Comparison of ENCODE assay signal across 10 mouse cellular contexts in genomic region chrX:140722400-140722799, GRCm38 (mm10). TPM values are rescaled to one million over a fixed set of nuclear protein-coding genes. Genes with fewer than 3 reads are reported as not detected.
DNase-seq lines count a peak whose midpoint lies in the region; ATAC-seq and TF ChIP-seq lines count a peak whose summit lies in the region.
"Had no signal": no experiment of that assay in that cellular context is flagged by ENCODE, and none has a peak within 500 bp of the region (broad histone marks: within the 10 kb centered on the region; RNA-seq: fewer than 3 reads in every experiment).

No protein-coding gene starts in this region.

- H3K9ac ChIP-seq in limb, embryonic 11.5 days (ENCODE audit: low read length) = no peak overlapping the region
- no peak overlapping the region for H3K9ac ChIP-seq in stomach, postnatal 0 days (ENCODE audit: low read length)
- H3K9ac ChIP-seq: heart, embryonic 13.5 days; stomach, embryonic 15.5 days had no signal

- no peak overlapping the region for H3K4me3 ChIP-seq in limb, embryonic 11.5 days (ENCODE audit: low read depth, low read length)
- no peak overlapping the region for H3K4me3 ChIP-seq in limb, embryonic 10.5 days
- no peak overlapping the region for H3K4me3 ChIP-seq in stomach, postnatal 0 days (ENCODE audit: low read depth, low read length)
- H3K4me3 ChIP-seq: heart, embryonic 13.5 days; stomach, embryonic 15.5 days had no signal

- no peak overlapping the region for H3K4me2 ChIP-seq in limb, embryonic 11.5 days (ENCODE audit: low read depth, severe bottlenecking)
- H3K4me2 ChIP-seq in stomach, postnatal 0 days (replicated peaks; ENCODE audit: low read depth) = no peak overlapping the region
- H3K4me2 ChIP-seq: heart, embryonic 13.5 days; stomach, embryonic 15.5 days had no signal

- no peaks in the 10 kb centered on the region for H3K36me3 ChIP-seq in limb, embryonic 11.5 days (ENCODE audit: control insufficient read depth, insufficient read depth, low read length)
- H3K36me3 ChIP-seq in limb, embryonic 10.5 days = no peaks in the 10 kb centered on the region
- no peaks in the 10 kb centered on the region for H3K36me3 ChIP-seq in stomach, postnatal 0 days (ENCODE audit: control insufficient read depth, insufficient read depth, low read length)
- H3K36me3 ChIP-seq: heart, embryonic 13.5 days; stomach, embryonic 15.5 days had no signal

- 43% methylated on average over 4 of the region's 4 CpGs for WGBS in limb, embryonic 11.5 days
- 46% methylated on average over 4 of the region's 4 CpGs for WGBS in limb, embryonic 10.5 days
- WGBS in stomach, postnatal 0 days = 44% methylated on average over 4 of the region's 4 CpGs

- H3K4me1 ChIP-seq in limb, embryonic 11.5 days (ENCODE audit: control insufficient read depth, insufficient read depth, low read length) = no peaks in the 10 kb centered on the region
- H3K4me1 ChIP-seq in limb, embryonic 10.5 days = no peaks in the 10 kb centered on the region
- H3K4me1 ChIP-seq in stomach, postnatal 0 days (replicated peaks; ENCODE audit: control insufficient read depth, insufficient read depth) = no peaks in the 10 kb centered on the region
- H3K4me1 ChIP-seq: heart, embryonic 13.5 days; stomach, embryonic 15.5 days had no signal

- H3K27me3 ChIP-seq in limb, embryonic 11.5 days (ENCODE audit: control insufficient read depth, insufficient read depth, low read length) = no peaks in the 10 kb centered on the region
- H3K27me3 ChIP-seq in limb, embryonic 10.5 days (ENCODE audit: low read depth, poor library complexity, severe bottlenecking) = peaks cover 66% of the 10 kb centered on the region
- no peaks in the 10 kb centered on the region for H3K27me3 ChIP-seq in stomach, postnatal 0 days (ENCODE audit: control insufficient read depth, insufficient read depth, low read length)
- H3K27me3 ChIP-seq: heart, embryonic 13.5 days; stomach, embryonic 15.5 days had no signal

- H3K9me3 ChIP-seq in limb, embryonic 11.5 days (ENCODE audit: control insufficient read depth, low read length) = no peaks in the 10 kb centered on the region
- H3K9me3 ChIP-seq in limb, embryonic 10.5 days (replicated peaks) = no peaks in the 10 kb centered on the region
- H3K9me3 ChIP-seq in stomach, postnatal 0 days (ENCODE audit: control insufficient read depth, low read length) = no peaks in the 10 kb centered on the region
- H3K9me3 ChIP-seq: heart, embryonic 13.5 days; stomach, embryonic 15.5 days had no signal

- peak; percentile 57 to 69 for DNase-seq in cerebellum, postnatal 10 days
- DNase-seq in cerebellum, adult 11 months = no peak
- peak; percentile 26 for DNase-seq in limb, embryonic 11.5 days (ENCODE audit: low spot score)
- DNase-seq in limb, embryonic 10.5 days (ENCODE audit: low spot score) = no peak
- peak; percentile 1 for DNase-seq in WW6 (ENCODE audit: low read depth, low spot score)
- DNase-seq in kidney, postnatal 36 days = peak; percentile 50 to 67
- DNase-seq in stomach, postnatal 0 days (ENCODE audit: low spot score) = no peak
- no peak for DNase-seq in ovary, postnatal 36 days (ENCODE audit: low spot score)

- no peak for ATAC-seq in limb, embryonic 11.5 days (ENCODE audit: insufficient number of reproducible peaks, low FRiP score, low TSS enrichment, low read depth)
- ATAC-seq in stomach, postnatal 0 days (ENCODE audit: low FRiP score, low TSS enrichment) = no peak

- peak; percentile 55 for TF ChIP-seq CTCF in stomach, postnatal 0 days (IDR thresholded peaks at IDR 0.05; ENCODE audit: low read depth)

- H3K27ac ChIP-seq in limb, embryonic 11.5 days (replicated peaks; ENCODE audit: low read depth, low read length) = no peak overlapping the region
- no peak overlapping the region for H3K27ac ChIP-seq in limb, embryonic 10.5 days
- H3K27ac ChIP-seq in stomach, postnatal 0 days (replicated peaks) = no peak overlapping the region
- H3K27ac ChIP-seq: heart, embryonic 13.5 days; stomach, embryonic 15.5 days had no signal

- TF ChIP-seq EP300 in stomach, postnatal 0 days (optimal IDR thresholded peaks at IDR 0.05) = no peak

RNA-seq across cellular contexts. Expression of gene Mid2, which starts 58.0 kb away (rescaled TPM):
- 1.7 and 2.5 TPM in 2 replicates for polyA plus RNA-seq in limb, embryonic 11.5 days (2014; fragmentation: Nextera tagmentation; extraction: Ambion mirVana)
- 1.3 TPM in 2 replicates for polyA plus RNA-seq in limb, embryonic 10.5 days (2016; fragmentation: Nextera tagmentation; extraction: Ambion mirVana)
- polyA plus RNA-seq in stomach, postnatal 0 days (2015; fragmentation: Nextera tagmentation; extraction: Ambion mirVana) = 4.5 and 5.0 TPM in 2 replicates

Comparison
In these comparisons a context has a peak if more than half of its experiments do, and no peak if none do; other contexts are left out.
1. DNase-seq: peak in cerebellum, postnatal 10 days (2 of 2), limb, embryonic 11.5 days (single experiment), WW6 (single experiment) and kidney, postnatal 36 days (2 of 2); none in cerebellum, adult 11 months (single experiment), limb, embryonic 10.5 days (single experiment), stomach, postnatal 0 days (single experiment) and ovary, postnatal 36 days (single experiment).